ENCODE assay signal across 9 mouse cellular contexts in the genomic region with DNA sequence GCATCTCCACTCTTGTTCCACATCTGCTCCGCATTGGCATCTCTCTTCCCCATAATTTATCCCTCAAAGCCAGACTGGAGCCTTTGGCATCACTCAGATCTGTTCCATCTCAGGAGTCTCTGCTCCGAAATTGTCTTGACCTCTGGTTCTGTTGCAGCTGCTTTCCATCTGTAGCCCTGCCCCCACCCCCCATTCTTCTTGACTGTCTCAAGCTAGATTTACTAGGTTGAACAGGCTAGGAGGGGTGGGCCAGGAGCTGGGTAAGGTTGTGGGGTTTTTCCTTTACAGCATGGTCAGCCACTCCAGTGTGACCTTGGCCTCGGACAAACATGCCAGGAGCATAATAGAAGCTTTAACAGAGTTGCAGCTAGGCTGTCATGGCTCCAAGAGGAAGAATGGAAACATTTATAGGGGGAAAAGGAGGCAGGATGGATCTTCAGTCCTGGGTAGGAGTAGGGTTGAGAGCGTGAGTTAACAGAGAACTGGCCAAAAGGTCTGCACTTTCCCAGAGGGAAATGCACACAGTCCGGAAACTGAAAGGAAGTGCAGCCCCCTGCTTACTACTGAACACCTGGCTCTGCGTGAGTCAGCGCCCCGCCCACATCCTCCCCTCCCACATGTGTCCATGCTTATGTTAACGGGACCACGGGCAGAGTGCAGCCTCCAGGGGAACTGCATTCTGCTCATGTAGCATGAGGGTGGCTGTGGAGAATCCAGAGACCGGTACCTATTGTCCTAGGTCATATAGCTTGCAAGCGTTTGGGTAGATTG. TPM values are rescaled to one million over a fixed set of nuclear protein-coding genes. Genes with fewer than 3 reads are reported as not detected.
A peak's percentile ranks its signal among the peaks of the same experiment; 100 is the strongest.
DNase-seq lines count a peak whose midpoint lies in the region; ATAC-seq lines count a peak whose summit lies in the region.
"Had no signal": no experiment of that assay in that cellular context is flagged by ENCODE, and none has a peak within 500 bp of the region (broad histone marks: within the 10 kb centered on the region; RNA-seq: fewer than 3 reads in every experiment).

No protein-coding gene starts in this region.

- H3K9me3 ChIP-seq in kidney, embryonic 15.5 days (replicated peaks): no peaks in the 10 kb centered on the region
- H3K9me3 ChIP-seq in stomach, embryonic 14.5 days (ENCODE audit: control insufficient read depth, low read depth, low read length): no peaks in the 10 kb centered on the region
- H3K9me3 ChIP-seq in midbrain, embryonic 15.5 days: no peaks in the 10 kb centered on the region

- H3K9ac ChIP-seq in kidney, embryonic 15.5 days: no peak overlapping the region
- H3K9ac ChIP-seq in stomach, embryonic 14.5 days (replicated peaks; ENCODE audit: low read depth, low read length): no peak overlapping the region
- H3K9ac ChIP-seq in midbrain, embryonic 15.5 days: no peak overlapping the region

- peak; percentile 78 for ATAC-seq in kidney, embryonic 15.5 days (replicated peaks; ENCODE audit: low FRiP score)
- ATAC-seq in stomach, embryonic 14.5 days (ENCODE audit: insufficient number of reproducible peaks, insufficient read depth, low FRiP score, low read depth): peak; percentile 76; the same call in 1 of the 2 replicates
- ATAC-seq in midbrain, embryonic 15.5 days (replicated peaks): no peak

- no peak for DNase-seq in kidney, adult 8-10 months
- peak; percentile 20 for DNase-seq in T-cell, adult 2 months (ENCODE audit: low spot score)
- peak; percentile 19 to 26 for DNase-seq in heart, postnatal 10 days
- DNase-seq in retina, postnatal 1 day: no peak
- no peak for DNase-seq in spleen, postnatal 14 days (ENCODE audit: low spot score in 2 of 2)

- H3K4me3 ChIP-seq in kidney, embryonic 15.5 days (replicated peaks): no peak overlapping the region
- no peak overlapping the region for H3K4me3 ChIP-seq in stomach, embryonic 14.5 days (ENCODE audit: low read depth, low read length)
- H3K4me3 ChIP-seq in midbrain, embryonic 15.5 days: no peak overlapping the region

- H3K4me2 ChIP-seq in kidney, embryonic 15.5 days: peak overlapping the region; percentile 31
- H3K4me2 ChIP-seq in stomach, embryonic 14.5 days (replicated peaks; ENCODE audit: low read depth, low read length): peak overlapping the region; percentile 14
- H3K4me2 ChIP-seq in midbrain, embryonic 15.5 days: no peak overlapping the region

- peaks cover 21% of the 10 kb centered on the region for H3K4me1 ChIP-seq in kidney, embryonic 15.5 days
- peaks cover 9% of the 10 kb centered on the region; the same call in 1 of the 2 replicates for H3K4me1 ChIP-seq in stomach, embryonic 14.5 days (ENCODE audit: control insufficient read depth, insufficient read depth, low read length)
- no peaks in the 10 kb centered on the region for H3K4me1 ChIP-seq in midbrain, embryonic 15.5 days

- 10% methylated on average over 12 of the region's 12 CpGs for WGBS in kidney, embryonic 15.5 days
- 26% methylated on average over 12 of the region's 12 CpGs for WGBS in stomach, embryonic 14.5 days
- 72% methylated on average over 12 of the region's 12 CpGs for WGBS in midbrain, embryonic 15.5 days

- peak overlapping the region; percentile 66 for H3K27ac ChIP-seq in kidney, embryonic 15.5 days
- H3K27ac ChIP-seq in stomach, embryonic 14.5 days (ENCODE audit: low read length): peak overlapping the region; percentile 44; the same call in 1 of the 2 replicates
- H3K27ac ChIP-seq in midbrain, embryonic 15.5 days: no peak overlapping the region
- H3K27ac ChIP-seq: macrophage had no signal

- no peaks in the 10 kb centered on the region for H3K27me3 ChIP-seq in kidney, embryonic 15.5 days
- no peaks in the 10 kb centered on the region for H3K27me3 ChIP-seq in stomach, embryonic 14.5 days (ENCODE audit: control insufficient read depth, insufficient read depth, low read length)
- no peaks in the 10 kb centered on the region for H3K27me3 ChIP-seq in midbrain, embryonic 15.5 days (replicated peaks)

- intact Hi-C loops in heart, postnatal 10 days (cut with DNase I): no loop called here

- H3K36me3 ChIP-seq in kidney, embryonic 15.5 days: no peaks in the 10 kb centered on the region
- no peaks in the 10 kb centered on the region for H3K36me3 ChIP-seq in stomach, embryonic 14.5 days (ENCODE audit: control insufficient read depth, insufficient read depth, low read length)
- H3K36me3 ChIP-seq in midbrain, embryonic 15.5 days (replicated peaks): no peaks in the 10 kb centered on the region

RNA-seq across cellular contexts. Expression of a gene that starts 30.6 kb away (rescaled TPM):
- polyA plus RNA-seq in kidney, embryonic 15.5 days (2015; fragmentation: Nextera tagmentation; extraction: Ambion mirVana): 11.6 and 13.7 TPM in 2 replicates
- 1 to 10 TPM; 1.1 to 1.7 TPM for total RNA-seq in heart, postnatal 10 days (2021)
- polyA plus RNA-seq in stomach, embryonic 14.5 days (2014; fragmentation: Nextera tagmentation; extraction: Ambion mirVana): 14.6 and 15.9 TPM in 2 replicates
- 73.9 and 75.1 TPM in 2 replicates for polyA plus RNA-seq in midbrain, embryonic 15.5 days (2015; fragmentation: Nextera tagmentation; extraction: Ambion mirVana)
- polyA plus RNA-seq: macrophage had no signal

Comparison
In these comparisons a context has a peak if more than half of its experiments do, and no peak if none do; other contexts are left out.
1. DNase-seq: peak in T-cell, adult 2 months (single experiment) and heart, postnatal 10 days (2 of 2); none in kidney, adult 8-10 months (0 of 2), retina, postnatal 1 day (single experiment) and spleen, postnatal 14 days (0 of 2).